Mouse (Mus musculus): ENCODE results near the gene Gm3542. TPM values are rescaled to one million over a fixed set of nuclear protein-coding genes. Genes with fewer than 3 reads are reported as not detected.
"Not testable (repeated sequence)": the region's sequence is repeated elsewhere in the genome, so short reads cannot be mapped to it uniquely, and the experiment has no call there.

The Gm3542 gene
- total RNA-seq (2021) = not detected

DNA sequence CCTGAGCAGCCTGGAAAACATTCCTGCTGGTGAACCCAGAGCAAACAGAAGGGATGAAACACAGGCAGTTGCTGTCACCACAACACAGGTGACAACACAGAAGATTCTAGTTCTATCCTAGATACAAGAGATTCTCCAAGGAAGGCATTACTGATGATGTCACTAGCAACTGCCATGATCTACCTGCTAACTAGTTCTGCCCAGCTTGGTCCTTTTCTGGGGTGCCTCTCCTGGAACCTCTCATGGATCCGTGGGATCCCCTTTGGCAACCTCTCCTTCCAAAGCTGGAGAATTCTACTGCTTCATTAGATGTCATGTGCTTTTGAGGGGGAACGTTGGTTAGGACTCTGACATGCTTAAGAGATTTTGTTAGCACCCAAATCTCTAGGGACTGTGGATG is at the start of gene Gm3542:
Gm3542 (minus strand) TSS at position 101 of the 400 bp plus-strand sequence.
- intact Hi-C loops (cut with DNase I) = not testable (repeated sequence)

More for the DNA sequence above, at the start of gene Gm3542:
- not testable (repeated sequence) for DNase-seq (ENCODE audit: low spot score in 2 of 2)

Other genes with a start within 250 kb of the Gm3542 start
- gene Gm8279, start 203.4 kb downstream of the Gm3542 start, total RNA-seq (2021) = not detected
- gene Gm3317, start 170.4 kb downstream of the Gm3542 start, total RNA-seq (2021) = not detected
- gene Gm8271, start 149.1 kb downstream of the Gm3542 start, total RNA-seq (2021) = not detected
- gene Gm3526, start 74.3 kb downstream of the Gm3542 start, total RNA-seq (2021) = not detected
- gene Gm3500, start 54.1 kb upstream of the Gm3542 start, total RNA-seq (2021) = not detected
- gene Gm3194, start 120.5 kb upstream of the Gm3542 start, total RNA-seq (2021) = 1 to 10 TPM; 2.2 to 2.8 TPM
- not detected for gene Gm8246, start 142.9 kb upstream of the Gm3542 start, total RNA-seq (2021)
- not detected for gene Gm3187, start 149.3 kb upstream of the Gm3542 start, total RNA-seq (2021)
- gene Gm3488, start 166.7 kb upstream of the Gm3542 start, total RNA-seq (2021) = 1 to 10 TPM; 1.2 to 1.4 TPM
- gene Gm3532, start 203.6 kb upstream of the Gm3542 start, total RNA-seq (2021) = not detected

Measured in left cerebral cortex, postnatal 25 days (tissue).